Comparison of ENCODE assay signal across 15 mouse cellular contexts in the genomic region with DNA sequence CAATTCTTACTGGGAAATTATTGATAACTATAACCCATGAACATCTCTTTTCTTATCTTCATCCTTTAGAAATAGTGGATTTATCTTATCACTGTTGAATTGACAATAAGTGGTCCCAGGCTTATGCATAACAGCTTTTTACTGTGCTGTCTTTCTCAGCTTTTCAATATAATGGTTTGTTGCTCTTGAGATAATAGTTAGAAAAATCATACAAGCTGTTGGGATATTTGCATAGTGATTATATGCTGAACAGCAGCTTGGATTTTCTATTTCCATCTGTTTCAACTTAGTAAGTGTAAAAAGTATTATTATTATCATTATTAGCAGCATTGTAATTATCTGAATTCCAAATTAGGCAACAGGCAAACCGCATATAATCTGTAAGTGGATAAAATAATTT.
"Had no signal": no experiment of that assay in that cellular context is flagged by ENCODE, and none has a peak within 500 bp of the region (broad histone marks: within the 10 kb centered on the region; RNA-seq: fewer than 3 reads in every experiment).

No protein-coding gene starts in this region.

- H3K4me2 ChIP-seq: lung, embryonic 15.5 days; midbrain, embryonic 11.5 days; midbrain, embryonic 13.5 days; midbrain, embryonic 15.5 days; neural tube, embryonic 12.5 days had no signal

- H3K9ac ChIP-seq: lung, embryonic 15.5 days; midbrain, embryonic 13.5 days; midbrain, embryonic 15.5 days; neural tube, embryonic 12.5 days had no signal

- H3K4me3 ChIP-seq: lung, embryonic 15.5 days; megakaryocyte, embryonic 14.5 days; midbrain, embryonic 13.5 days; midbrain, embryonic 15.5 days; neural tube, embryonic 12.5 days had no signal

- H3K27ac ChIP-seq: lung, embryonic 15.5 days; macrophage; midbrain, embryonic 13.5 days; midbrain, embryonic 15.5 days; neural tube, embryonic 12.5 days had no signal

- H3K9me3 ChIP-seq: lung, embryonic 15.5 days; megakaryocyte, embryonic 14.5 days; midbrain, embryonic 13.5 days; midbrain, embryonic 15.5 days; neural tube, embryonic 12.5 days had no signal

- ATAC-seq: lung, postnatal 0 days; midbrain, embryonic 13.5 days; midbrain, embryonic 15.5 days had no signal

- H3K4me1 ChIP-seq: lung, embryonic 15.5 days; megakaryocyte, embryonic 14.5 days; midbrain, embryonic 13.5 days; midbrain, embryonic 15.5 days; neural tube, embryonic 12.5 days had no signal

- H3K27me3 ChIP-seq: lung, embryonic 15.5 days; megakaryocyte, embryonic 14.5 days; midbrain, embryonic 13.5 days; midbrain, embryonic 15.5 days; neural tube, embryonic 12.5 days had no signal

- H3K36me3 ChIP-seq: lung, embryonic 15.5 days; midbrain, embryonic 13.5 days; midbrain, embryonic 15.5 days; neural tube, embryonic 12.5 days had no signal

- DNase-seq: lung, adult 2 months; lung, postnatal 14 days; lung, postnatal 36 days; right cerebral cortex, postnatal 14 days; thymus, adult 18-20 months; thymus, postnatal 14 days; thymus, postnatal 36 days had no signal
